Mouse (Mus musculus) heart, postnatal 4 days (tissue): ENCODE data around the gene Zc3h12c. TPM values are rescaled to one million over a fixed set of nuclear protein-coding genes. Genes with fewer than 3 reads are reported as not detected.

ENCODE experiments used
- DNase-seq: peaks from one replicate; pipeline ENCODE4 v3.0.0; 2021
- total RNA-seq, 2 experiments: library from RNA; stranded (reverse); gene quantifications; 2 replicates each; pipeline ENCODE4 v1.2.3; 2021

The Zc3h12c gene
- total RNA-seq: 10 to 100 TPM; 13.0 to 13.3 TPM

- peak; percentile 77 for DNase-seq
Observed at GRCm38 (mm10) chr9:52167863-52168685, at the start of gene Zc3h12c. Gene Zc3h12c (minus strand): TSS chr9:52168572.

GRCm38 (mm10) chr9:52217636-52218035, 49.3 kb upstream of the Zc3h12c start:
- no peak for DNase-seq

- DNase-seq: no peak
Observed at GRCm38 (mm10) chr9:52215291-52215690, 46.9 kb upstream of the Zc3h12c start.

GRCm38 (mm10) chr9:52212416-52212815, 44.0 kb upstream of the Zc3h12c start:
- DNase-seq: no peak

GRCm38 (mm10) chr9:52208510-52209030, 40.2 kb upstream of the Zc3h12c start:
- DNase-seq: no peak

- no peak for DNase-seq
Observed at GRCm38 (mm10) chr9:52203189-52203588, 34.8 kb upstream of the Zc3h12c start.

- no peak for DNase-seq
Observed at GRCm38 (mm10) chr9:52200271-52200670, 31.9 kb upstream of the Zc3h12c start.

GRCm38 (mm10) chr9:52195853-52196252, 27.5 kb upstream of the Zc3h12c start:
- no peak for DNase-seq

- no peak for DNase-seq
Observed at GRCm38 (mm10) chr9:52193851-52194250, 25.5 kb upstream of the Zc3h12c start.

- DNase-seq: no peak
Observed at GRCm38 (mm10) chr9:52190907-52191306, 22.5 kb upstream of the Zc3h12c start.

GRCm38 (mm10) chr9:52188106-52188505, 19.7 kb upstream of the Zc3h12c start:
- no peak for DNase-seq

- DNase-seq: no peak
Observed at GRCm38 (mm10) chr9:52186296-52186941, 18.0 kb upstream of the Zc3h12c start.

GRCm38 (mm10) chr9:52181419-52181818, 13.0 kb upstream of the Zc3h12c start:
- no peak for DNase-seq

GRCm38 (mm10) chr9:52180851-52181250, 12.5 kb upstream of the Zc3h12c start:
- DNase-seq: no peak

GRCm38 (mm10) chr9:52175257-52175859, 7.0 kb upstream of the Zc3h12c start:
- DNase-seq: no peak

GRCm38 (mm10) chr9:52174671-52175111, 6.3 kb upstream of the Zc3h12c start:
- DNase-seq: no peak

- DNase-seq: no peak
Observed at GRCm38 (mm10) chr9:52173937-52174336, 5.6 kb upstream of the Zc3h12c start.

GRCm38 (mm10) chr9:52172550-52172949, 4.2 kb upstream of the Zc3h12c start:
- peak; percentile 24 for DNase-seq

- no peak for DNase-seq
Observed at GRCm38 (mm10) chr9:52170671-52171070, 2.3 kb upstream of the Zc3h12c start.

- DNase-seq: no peak
Observed at GRCm38 (mm10) chr9:52170131-52170530, 1.8 kb upstream of the Zc3h12c start.

- DNase-seq: peak; percentile 85
Observed at GRCm38 (mm10) chr9:52168686-52169270, 406 bp upstream of the Zc3h12c start.

GRCm38 (mm10) chr9:52167506-52167862, 888 bp downstream of the Zc3h12c start:
- no peak for DNase-seq

- DNase-seq: no peak
Observed at GRCm38 (mm10) chr9:52167084-52167483, 1.3 kb downstream of the Zc3h12c start.
